ENCODE assay signal across 8 mouse cellular contexts in the genomic region with DNA sequence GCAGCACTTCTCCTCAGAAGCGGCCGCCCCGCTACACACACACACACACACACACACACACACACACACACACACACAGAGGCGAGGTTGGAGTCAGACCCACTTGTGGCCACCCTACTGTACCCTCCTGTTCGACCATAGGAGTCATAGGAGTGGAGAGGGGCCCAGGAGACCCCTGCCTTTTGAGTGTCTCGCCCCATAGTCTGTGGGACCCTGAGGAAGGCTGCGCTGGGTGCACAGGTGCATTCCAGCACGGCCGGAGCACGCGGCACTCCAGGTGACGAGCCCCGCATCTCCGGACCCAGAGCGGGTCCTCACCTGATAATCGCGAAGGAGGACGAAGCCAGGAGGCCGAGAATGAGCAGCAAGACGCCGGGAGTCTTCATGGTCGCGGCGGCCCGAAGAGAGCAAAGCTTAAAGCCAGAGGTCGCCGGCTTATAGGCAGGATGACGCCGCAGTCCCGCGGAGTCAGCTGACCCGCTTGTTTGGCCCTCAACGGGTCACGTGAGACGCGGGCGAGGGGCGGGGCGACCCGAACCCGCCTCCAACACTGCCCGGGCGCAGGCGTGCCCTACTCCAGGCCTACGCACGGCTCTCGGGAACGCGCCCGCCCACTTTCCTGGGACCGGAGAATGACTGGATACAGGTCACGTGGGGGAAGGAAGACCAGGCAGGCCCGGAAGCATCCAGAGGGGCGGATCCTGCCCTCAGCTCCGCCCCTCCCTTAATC. TPM values are rescaled to one million over a fixed set of nuclear protein-coding genes. Genes with fewer than 3 reads are reported as not detected.
DNase-seq lines count a peak whose midpoint lies in the region; ATAC-seq and TF ChIP-seq lines count a peak whose summit lies in the region.

Gene Ctsd, minus strand, starts transcription at position 620 of the 730 bp plus-strand sequence.

- peak within 1 kb of the TSS; percentile 94 for H3K4me2 ChIP-seq in embryonic facial prominence, embryonic 14.5 days (ENCODE audit: low read depth, low read length)
- peak within 1 kb of the TSS; percentile 86 for H3K4me2 ChIP-seq in limb, embryonic 14.5 days (replicated peaks; ENCODE audit: low read depth, low read length, severe bottlenecking)
- H3K4me2 ChIP-seq in midbrain, postnatal 0 days (ENCODE audit: low read depth, low read length, poor library complexity, severe bottlenecking): peak within 1 kb of the TSS; percentile 92

- H3K9ac ChIP-seq in embryonic facial prominence, embryonic 14.5 days (ENCODE audit: low read depth, low read length): peak within 1 kb of the TSS; percentile 81
- H3K9ac ChIP-seq in limb, embryonic 14.5 days (ENCODE audit: low read depth, low read length, severe bottlenecking): peak within 1 kb of the TSS; percentile 84
- peak within 1 kb of the TSS; percentile 84 for H3K9ac ChIP-seq in midbrain, postnatal 0 days (replicated peaks; ENCODE audit: low read length, poor library complexity, severe bottlenecking)

- TF ChIP-seq POLR2A in limb, embryonic 14.5 days (IDR thresholded peaks at IDR 0.05; ENCODE audit: borderline replicate concordance, extremely low read depth, insufficient read depth, insufficient read length): no peak

- H3K36me3 ChIP-seq in embryonic facial prominence, embryonic 14.5 days (ENCODE audit: control insufficient read depth, insufficient read depth, low read length): peaks cover 24% of the 10 kb centered on the region; the same call in 1 of the 2 replicates
- peaks cover 27% of the 10 kb centered on the region for H3K36me3 ChIP-seq in limb, embryonic 14.5 days (ENCODE audit: control insufficient read depth, insufficient read depth, low read length)
- H3K36me3 ChIP-seq in midbrain, postnatal 0 days (ENCODE audit: insufficient read depth, low read length): peaks cover 21% of the 10 kb centered on the region

- H3K27ac ChIP-seq in embryonic facial prominence, embryonic 14.5 days (replicated peaks; ENCODE audit: low read depth, low read length): peak within 1 kb of the TSS; percentile 69
- H3K27ac ChIP-seq in limb, embryonic 14.5 days (replicated peaks; ENCODE audit: low read depth, low read length): peak within 1 kb of the TSS; percentile 63
- peak within 1 kb of the TSS; percentile 69 for H3K27ac ChIP-seq in midbrain, postnatal 0 days (ENCODE audit: low read depth, low read length)

- H3K9me3 ChIP-seq in embryonic facial prominence, embryonic 14.5 days (ENCODE audit: control insufficient read depth, low read length): no peaks in the 10 kb centered on the region
- H3K9me3 ChIP-seq in limb, embryonic 14.5 days (ENCODE audit: control insufficient read depth, low read length): no peaks in the 10 kb centered on the region
- H3K9me3 ChIP-seq in midbrain, postnatal 0 days (ENCODE audit: low read length): no peaks in the 10 kb centered on the region

- H3K4me1 ChIP-seq in embryonic facial prominence, embryonic 14.5 days (ENCODE audit: control insufficient read depth, insufficient read depth, low read length): peaks cover 8% of the 10 kb centered on the region
- H3K4me1 ChIP-seq in limb, embryonic 14.5 days (ENCODE audit: control insufficient read depth, insufficient read depth, low read length): peaks cover 17% of the 10 kb centered on the region
- peaks cover 12% of the 10 kb centered on the region for H3K4me1 ChIP-seq in midbrain, postnatal 0 days (ENCODE audit: insufficient read depth, low read length)

- WGBS in embryonic facial prominence, embryonic 14.5 days: under 1% methylated on average over 24 of the region's 55 CpGs
- 0% methylated on average over 51 of the region's 55 CpGs for WGBS in limb, embryonic 14.5 days
- under 1% methylated on average over 55 of the region's 55 CpGs for WGBS in midbrain, postnatal 0 days

- ATAC-seq in embryonic facial prominence, embryonic 14.5 days (ENCODE audit: low read depth): peak; percentile 97
- peak; percentile 97 for ATAC-seq in limb, embryonic 14.5 days (ENCODE audit: low FRiP score, low read depth)
- ATAC-seq in midbrain, postnatal 0 days (ENCODE audit: low FRiP score): peak; percentile 98

- DNase-seq in 3T3-L1 (ENCODE audit: low read depth, low spot score): peak; percentile 97
- DNase-seq in adrenal gland, postnatal 4 days (ENCODE audit: low spot score in 2 of 2): peak; percentile 91 to 97
- DNase-seq in embryonic facial prominence, embryonic 14.5 days (ENCODE audit: low spot score): peak; percentile 98
- DNase-seq in heart, adult 8-10 months (ENCODE audit: low spot score): peak; percentile 98
- peak; percentile 99 for DNase-seq in kidney, adult 9 months
- DNase-seq in limb, embryonic 14.5 days (ENCODE audit: low spot score): peak; percentile 96
- peak; percentile 98 for DNase-seq in midbrain, postnatal 0 days (ENCODE audit: low spot score)
- peak; percentile 91 to 94 for DNase-seq in spleen, postnatal 14 days (ENCODE audit: low spot score in 2 of 2)

- no peaks in the 10 kb centered on the region for H3K27me3 ChIP-seq in embryonic facial prominence, embryonic 14.5 days (replicated peaks; ENCODE audit: control insufficient read depth, insufficient read depth, low read length)
- H3K27me3 ChIP-seq in limb, embryonic 14.5 days (ENCODE audit: control insufficient read depth, insufficient read depth, low read length): no peaks in the 10 kb centered on the region
- H3K27me3 ChIP-seq in midbrain, postnatal 0 days (ENCODE audit: insufficient read depth, low read length): no peaks in the 10 kb centered on the region

- TF ChIP-seq CTCF in midbrain, postnatal 0 days (IDR thresholded peaks at IDR 0.05): no peak

- peak within 1 kb of the TSS; percentile 78 for H3K4me3 ChIP-seq in embryonic facial prominence, embryonic 14.5 days (ENCODE audit: low read depth, low read length)
- H3K4me3 ChIP-seq in limb, embryonic 14.5 days (replicated peaks; ENCODE audit: low read length): peak within 1 kb of the TSS; percentile 82
- peak within 1 kb of the TSS; percentile 83 for H3K4me3 ChIP-seq in midbrain, postnatal 0 days (ENCODE audit: low read depth, low read length)

RNA-seq across cellular contexts. Expression of gene Ctsd, which starts in this region (rescaled TPM):
- total RNA-seq in adrenal gland, postnatal 4 days (2021): 100 to 1,000 TPM; 536 to 544 TPM
- polyA plus RNA-seq in embryonic facial prominence, embryonic 14.5 days (2014; fragmentation: Nextera tagmentation; extraction: Ambion mirVana): 342 and 350 TPM in 2 replicates
- total RNA-seq in heart, adult 8-10 months (2022): 1,000 to 10,000 TPM; 1,038 to 1,126 (median 1,089) TPM
- polyA plus RNA-seq in limb, embryonic 14.5 days (2012; rRNA removed): 237 and 274 TPM in 2 replicates
- polyA plus RNA-seq in limb, embryonic 14.5 days (2014; fragmentation: Nextera tagmentation; extraction: Ambion mirVana): 334 and 354 TPM in 2 replicates
- total RNA-seq in midbrain, postnatal 0 days (2014; rRNA removed): 520 and 652 TPM in 2 replicates
- polyA plus RNA-seq in midbrain, postnatal 0 days (2015; fragmentation: Nextera tagmentation; extraction: Ambion mirVana): 320 and 345 TPM in 2 replicates

Comparison
In these comparisons a context has a peak if more than half of its experiments do, and no peak if none do; other contexts are left out.
1. Peak in every context shown above with its lines: DNase-seq, ATAC-seq, H3K4me3 ChIP-seq and H3K27ac ChIP-seq.